Mouse (Mus musculus) stomach, postnatal 0 days (tissue): ENCODE measurements around the gene Zfp882.

Experiments used
- CTCF ChIP-seq: IDR thresholded peaks from 2 replicates; pipeline ENCODE4 v1.5.1; 2016; ENCODE audit warnings: antibody characterized with exemption, low read depth, mild to moderate bottlenecking, moderate library complexity
- EP300 ChIP-seq: optimal IDR thresholded peaks from 2 replicates; pipeline ENCODE3; 2016; ENCODE audit warnings: antibody characterized with exemption

DNA sequence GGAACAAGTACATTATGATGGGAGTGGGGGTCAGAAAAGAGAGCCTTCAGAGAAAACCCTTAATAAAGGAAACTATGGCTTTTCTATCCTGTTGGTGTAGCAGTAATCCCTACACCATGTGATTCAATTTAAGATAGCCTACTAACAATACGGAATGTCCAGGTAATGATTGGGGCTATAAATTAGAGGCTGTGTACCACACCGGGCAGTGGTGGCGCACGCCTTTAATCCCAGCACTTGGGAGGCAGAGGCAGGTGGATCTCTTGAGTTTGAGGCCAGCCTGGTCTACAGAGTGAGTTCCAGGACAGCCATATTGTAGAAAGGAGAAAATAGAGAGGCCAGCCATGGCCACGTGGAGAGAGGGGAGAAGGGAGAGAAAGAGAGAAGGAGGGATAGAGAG lies 17.4 kb downstream of the Zfp882 start:
- TF ChIP-seq CTCF (no peak), EP300 (no peak)
